ENCODE assay signal across 20 mouse cellular contexts in genomic region chr13:95902696-95903095, GRCm38 (mm10). TPM values are rescaled to one million over a fixed set of nuclear protein-coding genes. Genes with fewer than 3 reads are reported as not detected.
DNase-seq lines count a peak whose midpoint lies in the region; ATAC-seq lines count a peak whose summit lies in the region.
"Had no signal": no experiment of that assay in that cellular context is flagged by ENCODE, and none has a peak within 500 bp of the region (broad histone marks: within the 10 kb centered on the region; RNA-seq: fewer than 3 reads in every experiment).

No protein-coding gene starts in this region.

- no peak overlapping the region for H3K27ac ChIP-seq in heart, embryonic 10.5 days
- H3K27ac ChIP-seq in limb, embryonic 12.5 days: peak overlapping the region; percentile 82
- H3K27ac ChIP-seq: embryonic facial prominence, embryonic 10.5 days; embryonic facial prominence, embryonic 12.5 days; forebrain, embryonic 13.5 days; forebrain, embryonic 15.5 days had no signal

- 92% methylated on average over 3 of the region's 3 CpGs for WGBS in heart, embryonic 10.5 days
- WGBS in limb, embryonic 12.5 days: 94% methylated on average over 3 of the region's 3 CpGs

- H3K4me2 ChIP-seq in limb, embryonic 12.5 days: no peak overlapping the region
- H3K4me2 ChIP-seq: embryonic facial prominence, embryonic 12.5 days; forebrain, embryonic 13.5 days; forebrain, embryonic 15.5 days had no signal

- H3K9ac ChIP-seq in limb, embryonic 12.5 days (replicated peaks): no peak overlapping the region
- H3K9ac ChIP-seq: embryonic facial prominence, embryonic 12.5 days; forebrain, embryonic 13.5 days; forebrain, embryonic 15.5 days; forebrain, postnatal 0 days had no signal

- intact Hi-C loops in heart, postnatal 36 days (cut with DNase I): no loop called here

- no peak for ATAC-seq in limb, embryonic 12.5 days (ENCODE audit: insufficient number of reproducible peaks, insufficient read depth, low FRiP score, low TSS enrichment, low read depth)
- no peak for ATAC-seq in megakaryocyte-erythroid progenitor cell, adult 5-6 weeks (replicated peaks; ENCODE audit: low FRiP score, low TSS enrichment, poor library complexity, severe bottlenecking)
- ATAC-seq: forebrain, embryonic 13.5 days; forebrain, embryonic 15.5 days; forebrain, postnatal 0 days had no signal

- no peaks in the 10 kb centered on the region for H3K27me3 ChIP-seq in heart, embryonic 10.5 days (ENCODE audit: insufficient read depth, poor library complexity, severe bottlenecking)
- H3K27me3 ChIP-seq in limb, embryonic 12.5 days: no peaks in the 10 kb centered on the region
- H3K27me3 ChIP-seq: embryonic facial prominence, embryonic 12.5 days; forebrain, embryonic 13.5 days; forebrain, embryonic 15.5 days had no signal

- no peaks in the 10 kb centered on the region for H3K4me1 ChIP-seq in heart, embryonic 10.5 days
- H3K4me1 ChIP-seq in limb, embryonic 12.5 days (replicated peaks): peaks cover 21% of the 10 kb centered on the region
- H3K4me1 ChIP-seq: forebrain, embryonic 13.5 days; forebrain, embryonic 15.5 days had no signal

- DNase-seq in heart, embryonic 10.5 days (ENCODE audit: low spot score): peak; percentile 60
- no peak for DNase-seq in heart, postnatal 36 days
- DNase-seq in embryo, embryonic 9.5 days (ENCODE audit: extremely low spot score): no peak
- DNase-seq: adrenal gland, adult 2 months; adrenal gland, postnatal 10 days; adrenal gland, postnatal 25 days; cerebellum, adult 11 months; cerebellum, adult 18-20 months; cerebellum, adult 8-10 months; cerebellum, adult 9-11 months; cerebellum, postnatal 14 days; cerebellum, postnatal 36 days; embryo, embryonic 11 days; forebrain, postnatal 0 days had no signal

- no peaks in the 10 kb centered on the region for H3K36me3 ChIP-seq in heart, embryonic 10.5 days
- H3K36me3 ChIP-seq in limb, embryonic 12.5 days: no peaks in the 10 kb centered on the region
- H3K36me3 ChIP-seq: embryonic facial prominence, embryonic 10.5 days; embryonic facial prominence, embryonic 12.5 days; forebrain, embryonic 15.5 days had no signal

- H3K9me3 ChIP-seq in heart, embryonic 10.5 days: no peaks in the 10 kb centered on the region
- H3K9me3 ChIP-seq in limb, embryonic 12.5 days: peaks cover 7% of the 10 kb centered on the region; the same call in 1 of the 2 replicates
- H3K9me3 ChIP-seq: embryonic facial prominence, embryonic 10.5 days; embryonic facial prominence, embryonic 12.5 days; forebrain, embryonic 13.5 days; forebrain, embryonic 15.5 days had no signal

- H3K4me3 ChIP-seq in heart, embryonic 10.5 days: no peak overlapping the region
- H3K4me3 ChIP-seq in limb, embryonic 12.5 days (replicated peaks): no peak overlapping the region
- H3K4me3 ChIP-seq: embryonic facial prominence, embryonic 10.5 days; embryonic facial prominence, embryonic 12.5 days; forebrain, embryonic 13.5 days; forebrain, embryonic 15.5 days had no signal

RNA-seq across cellular contexts. Expression of gene Iqgap2, which starts 11.0 kb away (rescaled TPM):
- polyA plus RNA-seq in heart, embryonic 10.5 days (2016; fragmentation: Nextera tagmentation; extraction: Ambion mirVana): 6.2 and 7.8 TPM in 2 replicates
- 1 to 10 TPM; 2.2 to 4.3 TPM for total RNA-seq in heart, postnatal 36 days (2021)
- polyA plus RNA-seq in limb, embryonic 12.5 days (2016; fragmentation: Nextera tagmentation; extraction: Ambion mirVana): 12.1 and 12.9 TPM in 2 replicates
- total RNA-seq in megakaryocyte-erythroid progenitor cell, adult 5-6 weeks (2014; fragmentation: Nextera tagmentation): 42.7 and 49.2 TPM in 2 replicates
- 91.1 and 135 TPM in 2 replicates for total RNA-seq in megakaryocyte-erythroid progenitor cell, adult 5-6 weeks (2017)

Comparison
In these comparisons a context has a peak if more than half of its experiments do, and no peak if none do; other contexts are left out.
1. RNA of gene Iqgap2, which starts 11.0 kb away (total RNA-seq): 42.7 to 135 TPM in megakaryocyte-erythroid progenitor cell, adult 5-6 weeks; 2.2 to 4.3 TPM in heart, postnatal 36 days; every median in the first group is over 4 times any median in the second.